ENCODE assay signal across 9 mouse cellular contexts in genomic region chr11:71052554-71052953, GRCm38 (mm10). TPM values are rescaled to one million over a fixed set of nuclear protein-coding genes. Genes with fewer than 3 reads are reported as not detected.
A peak's percentile ranks its signal among the peaks of the same experiment; 100 is the strongest.
DNase-seq lines count a peak whose midpoint lies in the region; ATAC-seq and TF ChIP-seq lines count a peak whose summit lies in the region.
"Had no signal": no experiment of that assay in that cellular context is flagged by ENCODE, and none has a peak within 500 bp of the region (broad histone marks: within the 10 kb centered on the region; RNA-seq: fewer than 3 reads in every experiment).

No protein-coding gene starts in this region.

- H3K36me3 ChIP-seq in forebrain, postnatal 0 days (ENCODE audit: insufficient read depth): no peaks in the 10 kb centered on the region
- H3K36me3 ChIP-seq in forebrain, embryonic 12.5 days (replicated peaks): no peaks in the 10 kb centered on the region
- no peaks in the 10 kb centered on the region for H3K36me3 ChIP-seq in limb, embryonic 14.5 days (ENCODE audit: control insufficient read depth, insufficient read depth, low read length)
- no peaks in the 10 kb centered on the region for H3K36me3 ChIP-seq in limb, embryonic 10.5 days

- no peaks in the 10 kb centered on the region for H3K4me1 ChIP-seq in forebrain, postnatal 0 days (ENCODE audit: insufficient read depth)
- H3K4me1 ChIP-seq in forebrain, embryonic 12.5 days: no peaks in the 10 kb centered on the region
- no peaks in the 10 kb centered on the region for H3K4me1 ChIP-seq in limb, embryonic 14.5 days (ENCODE audit: control insufficient read depth, insufficient read depth, low read length)
- no peaks in the 10 kb centered on the region for H3K4me1 ChIP-seq in limb, embryonic 10.5 days

- TF ChIP-seq CTCF in forebrain, postnatal 0 days (IDR thresholded peaks at IDR 0.05; ENCODE audit: low read depth): peak; percentile 80

- H3K27me3 ChIP-seq in forebrain, postnatal 0 days (ENCODE audit: insufficient read depth, low read length): no peaks in the 10 kb centered on the region
- H3K27me3 ChIP-seq in forebrain, embryonic 12.5 days: peaks cover 7% of the 10 kb centered on the region; the same call in 1 of the 2 replicates
- H3K27me3 ChIP-seq in limb, embryonic 14.5 days (ENCODE audit: control insufficient read depth, insufficient read depth, low read length): no peaks in the 10 kb centered on the region
- H3K27me3 ChIP-seq in limb, embryonic 10.5 days (ENCODE audit: low read depth, poor library complexity, severe bottlenecking): no peaks in the 10 kb centered on the region

- peak; percentile 75 for DNase-seq in forebrain, postnatal 0 days
- DNase-seq in limb, embryonic 14.5 days (ENCODE audit: low spot score): peak; percentile 55
- no peak for DNase-seq in limb, embryonic 10.5 days (ENCODE audit: low spot score)
- DNase-seq in adrenal gland, postnatal 36 days: peak; percentile 11 to 16
- peak; percentile 37 for DNase-seq in naive thymus-derived CD4-positive, alpha-beta T cell, adult 2 months (ENCODE audit: low read depth)
- no peak for DNase-seq in urinary bladder, adult 18-20 months (ENCODE audit: low spot score in 2 of 2)
- no peak for DNase-seq in thymus, postnatal 36 days
- DNase-seq: layer of hippocampus, postnatal 36 days had no signal

- 7% methylated on average over 1 of the region's 1 CpGs for WGBS in forebrain, postnatal 0 days
- WGBS in forebrain, embryonic 12.5 days: 0% methylated on average over 1 of the region's 1 CpGs
- 7% methylated on average over 1 of the region's 1 CpGs for WGBS in limb, embryonic 14.5 days
- 0% methylated on average over 1 of the region's 1 CpGs for WGBS in limb, embryonic 10.5 days

- H3K4me3 ChIP-seq in forebrain, postnatal 0 days (ENCODE audit: low read depth, low read length): no peak overlapping the region
- no peak overlapping the region for H3K4me3 ChIP-seq in forebrain, embryonic 12.5 days (replicated peaks)
- no peak overlapping the region for H3K4me3 ChIP-seq in limb, embryonic 14.5 days (replicated peaks; ENCODE audit: low read length)
- no peak overlapping the region for H3K4me3 ChIP-seq in limb, embryonic 10.5 days

- H3K4me2 ChIP-seq in forebrain, postnatal 0 days (ENCODE audit: low read depth): no peak overlapping the region
- H3K4me2 ChIP-seq in forebrain, embryonic 12.5 days: no peak overlapping the region
- no peak overlapping the region for H3K4me2 ChIP-seq in limb, embryonic 14.5 days (replicated peaks; ENCODE audit: low read depth, low read length, severe bottlenecking)

- H3K9ac ChIP-seq in forebrain, postnatal 0 days: no peak overlapping the region
- H3K9ac ChIP-seq in forebrain, embryonic 12.5 days: no peak overlapping the region
- H3K9ac ChIP-seq in limb, embryonic 14.5 days (ENCODE audit: low read depth, low read length, severe bottlenecking): no peak overlapping the region

- peak; percentile 69 for ATAC-seq in forebrain, postnatal 0 days
- no peak for ATAC-seq in forebrain, embryonic 12.5 days (ENCODE audit: low FRiP score)
- ATAC-seq in limb, embryonic 14.5 days (ENCODE audit: low FRiP score, low read depth): no peak

- no peaks in the 10 kb centered on the region for H3K9me3 ChIP-seq in forebrain, postnatal 0 days (ENCODE audit: low read length)
- no peaks in the 10 kb centered on the region for H3K9me3 ChIP-seq in forebrain, embryonic 12.5 days
- no peaks in the 10 kb centered on the region for H3K9me3 ChIP-seq in limb, embryonic 14.5 days (ENCODE audit: control insufficient read depth, low read length)
- H3K9me3 ChIP-seq in limb, embryonic 10.5 days (replicated peaks): no peaks in the 10 kb centered on the region

- no peak overlapping the region for H3K27ac ChIP-seq in forebrain, postnatal 0 days (ENCODE audit: low read depth, low read length)
- no peak overlapping the region for H3K27ac ChIP-seq in forebrain, embryonic 12.5 days
- H3K27ac ChIP-seq in limb, embryonic 14.5 days (replicated peaks; ENCODE audit: low read depth, low read length): no peak overlapping the region
- no peak overlapping the region for H3K27ac ChIP-seq in limb, embryonic 10.5 days

- no peak for TF ChIP-seq POLR2A in limb, embryonic 14.5 days (IDR thresholded peaks at IDR 0.05; ENCODE audit: borderline replicate concordance, extremely low read depth, insufficient read depth, insufficient read length)

RNA-seq across cellular contexts. Expression of gene 6330403K07Rik, which starts 19.2 kb away (rescaled TPM):
- total RNA-seq in forebrain, postnatal 0 days (2014; rRNA removed): 611 and 642 TPM in 2 replicates
- polyA plus RNA-seq in forebrain, postnatal 0 days (2015; fragmentation: Nextera tagmentation; extraction: Ambion mirVana): 634 and 640 TPM in 2 replicates
- 321 and 327 TPM in 2 replicates for polyA plus RNA-seq in forebrain, embryonic 12.5 days (2016; fragmentation: Nextera tagmentation; extraction: Ambion mirVana)
- polyA plus RNA-seq in limb, embryonic 14.5 days (2012; rRNA removed): 165 and 186 TPM in 2 replicates
- polyA plus RNA-seq in limb, embryonic 14.5 days (2014; fragmentation: Nextera tagmentation; extraction: Ambion mirVana): 84.5 and 97.9 TPM in 2 replicates
- 93.7 and 190 TPM in 2 replicates for polyA plus RNA-seq in limb, embryonic 10.5 days (2016; fragmentation: Nextera tagmentation; extraction: Ambion mirVana)
- total RNA-seq in adrenal gland, postnatal 36 days (2021): 1 to 10 TPM; 7.3 to 7.4 TPM

RNA-seq across cellular contexts. Expression of gene Derl2, which starts 32.9 kb away (rescaled TPM):
- 27.0 and 35.0 TPM in 2 replicates for total RNA-seq in forebrain, postnatal 0 days (2014; rRNA removed)
- 21.5 and 25.1 TPM in 2 replicates for polyA plus RNA-seq in forebrain, postnatal 0 days (2015; fragmentation: Nextera tagmentation; extraction: Ambion mirVana)
- polyA plus RNA-seq in forebrain, embryonic 12.5 days (2016; fragmentation: Nextera tagmentation; extraction: Ambion mirVana): 43.5 and 46.2 TPM in 2 replicates
- polyA plus RNA-seq in limb, embryonic 14.5 days (2012; rRNA removed): 26.9 and 31.4 TPM in 2 replicates
- polyA plus RNA-seq in limb, embryonic 14.5 days (2014; fragmentation: Nextera tagmentation; extraction: Ambion mirVana): 39.4 and 41.1 TPM in 2 replicates
- polyA plus RNA-seq in limb, embryonic 10.5 days (2016; fragmentation: Nextera tagmentation; extraction: Ambion mirVana): 34.4 and 34.7 TPM in 2 replicates
- 10 to 100 TPM; 71.1 to 92.2 TPM for total RNA-seq in adrenal gland, postnatal 36 days (2021)

RNA-seq across cellular contexts. Expression of gene Mis12, which starts 33.1 kb away (rescaled TPM):
- total RNA-seq in forebrain, postnatal 0 days (2014; rRNA removed): 15.3 and 19.3 TPM in 2 replicates
- polyA plus RNA-seq in forebrain, postnatal 0 days (2015; fragmentation: Nextera tagmentation; extraction: Ambion mirVana): 8.0 and 13.9 TPM in 2 replicates
- polyA plus RNA-seq in forebrain, embryonic 12.5 days (2016; fragmentation: Nextera tagmentation; extraction: Ambion mirVana): 60.7 and 66.1 TPM in 2 replicates
- polyA plus RNA-seq in limb, embryonic 14.5 days (2012; rRNA removed): 15.2 and 23.1 TPM in 2 replicates
- polyA plus RNA-seq in limb, embryonic 14.5 days (2014; fragmentation: Nextera tagmentation; extraction: Ambion mirVana): 30.4 and 32.5 TPM in 2 replicates
- polyA plus RNA-seq in limb, embryonic 10.5 days (2016; fragmentation: Nextera tagmentation; extraction: Ambion mirVana): 56.2 and 65.1 TPM in 2 replicates
- 10 to 100 TPM; 21.8 to 26.3 TPM for total RNA-seq in adrenal gland, postnatal 36 days (2021)

RNA-seq across cellular contexts. Expression of gene Dhx33, which starts 48.3 kb away (rescaled TPM):
- 25.8 and 26.7 TPM in 2 replicates for total RNA-seq in forebrain, postnatal 0 days (2014; rRNA removed)
- polyA plus RNA-seq in forebrain, postnatal 0 days (2015; fragmentation: Nextera tagmentation; extraction: Ambion mirVana): 7.4 and 9.7 TPM in 2 replicates
- 20.9 and 22.3 TPM in 2 replicates for polyA plus RNA-seq in forebrain, embryonic 12.5 days (2016; fragmentation: Nextera tagmentation; extraction: Ambion mirVana)
- polyA plus RNA-seq in limb, embryonic 14.5 days (2012; rRNA removed): 33.2 and 46.5 TPM in 2 replicates
- 18.6 and 24.8 TPM in 2 replicates for polyA plus RNA-seq in limb, embryonic 14.5 days (2014; fragmentation: Nextera tagmentation; extraction: Ambion mirVana)
- 34.1 and 36.6 TPM in 2 replicates for polyA plus RNA-seq in limb, embryonic 10.5 days (2016; fragmentation: Nextera tagmentation; extraction: Ambion mirVana)
- total RNA-seq in adrenal gland, postnatal 36 days (2021): 10 to 100 TPM; 28.4 to 31.4 TPM

Comparison
In these comparisons a context has a peak if more than half of its experiments do, and no peak if none do; other contexts are left out.
1. DNase-seq: peak in forebrain, postnatal 0 days (single experiment), limb, embryonic 14.5 days (single experiment), adrenal gland, postnatal 36 days (2 of 2) and naive thymus-derived CD4-positive, alpha-beta T cell, adult 2 months (single experiment); none in limb, embryonic 10.5 days (single experiment), urinary bladder, adult 18-20 months (0 of 2) and thymus, postnatal 36 days (0 of 2).